Mouse (Mus musculus): ENCODE measurements at regions not wholly inside any gene's neighbourhood (a gene's known extent, or its start where the extent isn't known, plus 50 kb on each side); places are given as distances from the start of the nearest gene placed in this dataset.

- H3K9me3 ChIP-seq (replicated peaks; ENCODE audit: control insufficient read depth, low read length), result no peaks in the 10 kb centered on the region
- H3K36me3 ChIP-seq (replicated peaks; ENCODE audit: control insufficient read depth, insufficient read depth, low read depth, low read length), result no peaks in the 10 kb centered on the region
- H3K4me1 ChIP-seq (ENCODE audit: control insufficient read depth, insufficient read depth, low read length), result no peaks in the 10 kb centered on the region
- DNase-seq (ENCODE audit: low spot score) (no peak), ATAC-seq (replicated peaks; ENCODE audit: insufficient number of reproducible peaks, low FRiP score, low TSS enrichment, low read depth) (no peak)
- WGBS, result 82% methylated on average over 6 of the region's 6 CpGs
- no peak overlapping the region for H3K4me2 ChIP-seq (ENCODE audit: low read depth, low read length)
- H3K27me3 ChIP-seq (ENCODE audit: control insufficient read depth, insufficient read depth, low read length), result no peaks in the 10 kb centered on the region
- H3K27ac ChIP-seq (replicated peaks; ENCODE audit: low read depth, low read length), result no peak overlapping the region
- no peak overlapping the region for H3K9ac ChIP-seq (replicated peaks; ENCODE audit: low read length)
- no peak overlapping the region for H3K4me3 ChIP-seq (ENCODE audit: low read depth, low read length)
Observed at GRCm38 (mm10) chr6:35864218-35864617, 324.5 kb upstream of the Mtpn start.

GRCm38 (mm10) chr6:35853993-35854392, 314.3 kb upstream of the Mtpn start:
- no peak overlapping the region for H3K4me3 ChIP-seq (ENCODE audit: low read depth, low read length)
- ATAC-seq (replicated peaks; ENCODE audit: insufficient number of reproducible peaks, low FRiP score, low TSS enrichment, low read depth), result no peak
- H3K4me2 ChIP-seq (ENCODE audit: low read depth, low read length), result no peak overlapping the region
- 88% methylated on average over 5 of the region's 5 CpGs for WGBS
- no peaks in the 10 kb centered on the region for H3K4me1 ChIP-seq (ENCODE audit: control insufficient read depth, insufficient read depth, low read length)
- no peaks in the 10 kb centered on the region for H3K27me3 ChIP-seq (ENCODE audit: control insufficient read depth, insufficient read depth, low read length)
- no peaks in the 10 kb centered on the region for H3K9me3 ChIP-seq (replicated peaks; ENCODE audit: control insufficient read depth, low read length)
- H3K9ac ChIP-seq (replicated peaks; ENCODE audit: low read length), result no peak overlapping the region
- DNase-seq (ENCODE audit: low spot score), result no peak
- H3K36me3 ChIP-seq (replicated peaks; ENCODE audit: control insufficient read depth, insufficient read depth, low read depth, low read length), result no peaks in the 10 kb centered on the region
- no peak overlapping the region for H3K27ac ChIP-seq (replicated peaks; ENCODE audit: low read depth, low read length)

GRCm38 (mm10) chr6:35816657-35817056, 277.0 kb upstream of the Mtpn start:
- no peak overlapping the region for H3K27ac ChIP-seq (replicated peaks; ENCODE audit: low read depth, low read length)
- no peak overlapping the region for H3K4me3 ChIP-seq (ENCODE audit: low read depth, low read length)
- H3K4me1 ChIP-seq (ENCODE audit: control insufficient read depth, insufficient read depth, low read length), result no peaks in the 10 kb centered on the region
- ATAC-seq (replicated peaks; ENCODE audit: insufficient number of reproducible peaks, low FRiP score, low TSS enrichment, low read depth) (no peak), DNase-seq (ENCODE audit: low spot score) (no peak)
- WGBS, result 85% methylated on average over 16 of the region's 16 CpGs
- no peaks in the 10 kb centered on the region for H3K36me3 ChIP-seq (replicated peaks; ENCODE audit: control insufficient read depth, insufficient read depth, low read depth, low read length)
- no peaks in the 10 kb centered on the region for H3K27me3 ChIP-seq (ENCODE audit: control insufficient read depth, insufficient read depth, low read length)
- H3K4me2 ChIP-seq (ENCODE audit: low read depth, low read length), result no peak overlapping the region
- no peak overlapping the region for H3K9ac ChIP-seq (replicated peaks; ENCODE audit: low read length)
- no peaks in the 10 kb centered on the region for H3K9me3 ChIP-seq (replicated peaks; ENCODE audit: control insufficient read depth, low read length)

DNA sequence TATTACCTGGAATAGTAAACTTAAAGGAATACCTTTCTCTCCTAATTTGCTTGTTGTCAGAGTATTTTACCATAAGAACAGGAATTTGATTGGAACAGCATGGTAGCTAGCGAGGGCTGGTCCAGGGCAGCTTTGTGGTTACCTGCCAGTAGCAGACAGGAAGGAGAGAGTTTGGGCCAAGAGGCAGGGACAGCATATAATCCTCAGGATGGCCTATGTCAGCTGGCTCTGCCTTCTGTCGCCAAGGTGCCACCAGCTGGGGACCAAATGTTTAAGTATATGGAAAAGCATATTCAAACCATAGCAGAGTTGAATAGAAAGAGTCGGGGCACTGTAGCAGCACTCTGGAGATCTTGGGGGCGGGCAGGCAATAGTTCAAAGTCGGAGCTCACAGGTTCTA, 274.8 kb upstream of the Mtpn start:
- 77% methylated on average over 5 of the region's 5 CpGs for WGBS
- no peaks in the 10 kb centered on the region for H3K9me3 ChIP-seq (replicated peaks; ENCODE audit: control insufficient read depth, low read length)
- DNase-seq (ENCODE audit: low spot score), result no peak
- H3K4me1 ChIP-seq (ENCODE audit: control insufficient read depth, insufficient read depth, low read length), result no peaks in the 10 kb centered on the region
- no peaks in the 10 kb centered on the region for H3K36me3 ChIP-seq (replicated peaks; ENCODE audit: control insufficient read depth, insufficient read depth, low read depth, low read length)
- no peaks in the 10 kb centered on the region for H3K27me3 ChIP-seq (ENCODE audit: control insufficient read depth, insufficient read depth, low read length)
- no peak overlapping the region for H3K27ac ChIP-seq (replicated peaks; ENCODE audit: low read depth, low read length)
- ATAC-seq (replicated peaks; ENCODE audit: insufficient number of reproducible peaks, low FRiP score, low TSS enrichment, low read depth), result no peak
- H3K4me2 ChIP-seq (ENCODE audit: low read depth, low read length), result no peak overlapping the region
- H3K9ac ChIP-seq (replicated peaks; ENCODE audit: low read length), result no peak overlapping the region
- H3K4me3 ChIP-seq (ENCODE audit: low read depth, low read length), result no peak overlapping the region

GRCm38 (mm10) chr6:35805738-35806137, 266.1 kb upstream of the Mtpn start:
- no peaks in the 10 kb centered on the region for H3K36me3 ChIP-seq (replicated peaks; ENCODE audit: control insufficient read depth, insufficient read depth, low read depth, low read length)
- WGBS, result 80% methylated on average over 2 of the region's 2 CpGs
- no peak overlapping the region for H3K4me2 ChIP-seq (ENCODE audit: low read depth, low read length)
- no peak overlapping the region for H3K4me3 ChIP-seq (ENCODE audit: low read depth, low read length)
- DNase-seq (ENCODE audit: low spot score) (no peak), ATAC-seq (replicated peaks; ENCODE audit: insufficient number of reproducible peaks, low FRiP score, low TSS enrichment, low read depth) (no peak)
- no peak overlapping the region for H3K27ac ChIP-seq (replicated peaks; ENCODE audit: low read depth, low read length)
- no peak overlapping the region for H3K9ac ChIP-seq (replicated peaks; ENCODE audit: low read length)
- H3K9me3 ChIP-seq (replicated peaks; ENCODE audit: control insufficient read depth, low read length), result no peaks in the 10 kb centered on the region
- no peaks in the 10 kb centered on the region for H3K27me3 ChIP-seq (ENCODE audit: control insufficient read depth, insufficient read depth, low read length)
- no peaks in the 10 kb centered on the region for H3K4me1 ChIP-seq (ENCODE audit: control insufficient read depth, insufficient read depth, low read length)

DNA sequence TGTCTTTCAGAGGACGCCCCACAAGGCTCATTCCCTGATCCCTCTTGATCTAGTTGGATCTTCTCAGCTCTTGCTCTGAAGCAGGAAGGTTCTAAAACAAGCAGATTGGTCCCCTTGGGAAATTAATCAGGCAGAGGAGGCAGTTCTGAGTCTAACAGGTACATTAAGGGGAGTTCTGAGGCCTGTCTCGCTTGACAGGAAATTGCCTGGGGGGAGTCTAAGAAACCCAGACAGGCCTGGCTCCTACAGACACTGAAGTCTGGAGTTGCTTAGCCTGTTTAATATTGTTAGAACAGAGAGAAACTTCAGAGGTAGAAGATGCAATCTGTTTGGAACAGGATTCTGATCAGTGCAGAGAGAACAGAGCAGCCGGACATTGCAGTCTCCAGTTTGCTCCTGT, 264.4 kb upstream of the Mtpn start:
- Histone ChIP-seq H3K4me2 (ENCODE audit: low read depth, low read length) (no peak overlapping the region), H3K27ac (replicated peaks; ENCODE audit: low read depth, low read length) (no peak overlapping the region), H3K4me3 (ENCODE audit: low read depth, low read length) (no peak overlapping the region), H3K9me3 (replicated peaks; ENCODE audit: control insufficient read depth, low read length) (no peaks in the 10 kb centered on the region), H3K4me1 (ENCODE audit: control insufficient read depth, insufficient read depth, low read length) (no peaks in the 10 kb centered on the region), H3K9ac (replicated peaks; ENCODE audit: low read length) (no peak overlapping the region), H3K27me3 (ENCODE audit: control insufficient read depth, insufficient read depth, low read length) (no peaks in the 10 kb centered on the region), H3K36me3 (replicated peaks; ENCODE audit: control insufficient read depth, insufficient read depth, low read depth, low read length) (no peaks in the 10 kb centered on the region)
- DNase-seq (ENCODE audit: low spot score) (peak; percentile 57), ATAC-seq (replicated peaks; ENCODE audit: insufficient number of reproducible peaks, low FRiP score, low TSS enrichment, low read depth) (no peak)
- 43% methylated on average over 3 of the region's 3 CpGs for WGBS

- H3K36me3 ChIP-seq (replicated peaks; ENCODE audit: control insufficient read depth, insufficient read depth, low read depth, low read length), result no peaks in the 10 kb centered on the region
- no peak overlapping the region for H3K4me3 ChIP-seq (ENCODE audit: low read depth, low read length)
- H3K9ac ChIP-seq (replicated peaks; ENCODE audit: low read length), result no peak overlapping the region
- no peaks in the 10 kb centered on the region for H3K4me1 ChIP-seq (ENCODE audit: control insufficient read depth, insufficient read depth, low read length)
- H3K9me3 ChIP-seq (replicated peaks; ENCODE audit: control insufficient read depth, low read length), result no peaks in the 10 kb centered on the region
- 95% methylated on average over 1 of the region's 1 CpGs for WGBS
- DNase-seq (ENCODE audit: low spot score) (no peak), ATAC-seq (replicated peaks; ENCODE audit: insufficient number of reproducible peaks, low FRiP score, low TSS enrichment, low read depth) (no peak)
- H3K27me3 ChIP-seq (ENCODE audit: control insufficient read depth, insufficient read depth, low read length), result no peaks in the 10 kb centered on the region
- H3K27ac ChIP-seq (replicated peaks; ENCODE audit: low read depth, low read length), result no peak overlapping the region
- no peak overlapping the region for H3K4me2 ChIP-seq (ENCODE audit: low read depth, low read length)
Observed at GRCm38 (mm10) chr6:35779706-35780105, 240.0 kb upstream of the Mtpn start.

DNA sequence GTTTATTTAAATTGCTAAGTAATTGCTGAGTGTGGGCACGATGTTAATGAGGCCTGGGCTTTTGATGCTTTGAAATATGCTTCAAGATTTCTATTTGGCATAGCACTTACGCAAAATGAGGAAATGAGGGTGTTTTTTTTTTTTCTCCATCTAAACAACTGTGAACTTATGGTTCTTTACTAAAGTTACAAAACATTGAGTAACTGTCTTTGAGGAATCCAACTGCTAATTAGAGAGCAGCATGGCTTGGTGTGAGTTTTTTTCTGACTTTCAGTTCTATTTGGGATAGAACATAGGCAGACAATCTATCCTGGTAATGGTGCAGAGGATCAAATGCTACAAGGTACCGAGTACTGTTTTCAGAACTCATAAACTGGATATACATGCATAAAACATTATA, 231.2 kb upstream of the Mtpn start:
- Histone ChIP-seq H3K9me3 (replicated peaks; ENCODE audit: control insufficient read depth, low read length) (no peaks in the 10 kb centered on the region), H3K4me2 (ENCODE audit: low read depth, low read length) (no peak overlapping the region), H3K9ac (replicated peaks; ENCODE audit: low read length) (no peak overlapping the region), H3K27me3 (ENCODE audit: control insufficient read depth, insufficient read depth, low read length) (no peaks in the 10 kb centered on the region), H3K4me1 (ENCODE audit: control insufficient read depth, insufficient read depth, low read length) (no peaks in the 10 kb centered on the region), H3K36me3 (replicated peaks; ENCODE audit: control insufficient read depth, insufficient read depth, low read depth, low read length) (no peaks in the 10 kb centered on the region), H3K4me3 (ENCODE audit: low read depth, low read length) (no peak overlapping the region), H3K27ac (replicated peaks; ENCODE audit: low read depth, low read length) (no peak overlapping the region)
- ATAC-seq (replicated peaks; ENCODE audit: insufficient number of reproducible peaks, low FRiP score, low TSS enrichment, low read depth) (no peak), DNase-seq (ENCODE audit: low spot score) (no peak)
- 89% methylated on average over 3 of the region's 3 CpGs for WGBS
